Mouse (Mus musculus): ENCODE results near the gene Ndufa4.
"Not testable (repeated sequence)": the region's sequence is repeated elsewhere in the genome, so short reads cannot be mapped to it uniquely, and the experiment has no call there.

The Ndufa4 gene

DNA sequence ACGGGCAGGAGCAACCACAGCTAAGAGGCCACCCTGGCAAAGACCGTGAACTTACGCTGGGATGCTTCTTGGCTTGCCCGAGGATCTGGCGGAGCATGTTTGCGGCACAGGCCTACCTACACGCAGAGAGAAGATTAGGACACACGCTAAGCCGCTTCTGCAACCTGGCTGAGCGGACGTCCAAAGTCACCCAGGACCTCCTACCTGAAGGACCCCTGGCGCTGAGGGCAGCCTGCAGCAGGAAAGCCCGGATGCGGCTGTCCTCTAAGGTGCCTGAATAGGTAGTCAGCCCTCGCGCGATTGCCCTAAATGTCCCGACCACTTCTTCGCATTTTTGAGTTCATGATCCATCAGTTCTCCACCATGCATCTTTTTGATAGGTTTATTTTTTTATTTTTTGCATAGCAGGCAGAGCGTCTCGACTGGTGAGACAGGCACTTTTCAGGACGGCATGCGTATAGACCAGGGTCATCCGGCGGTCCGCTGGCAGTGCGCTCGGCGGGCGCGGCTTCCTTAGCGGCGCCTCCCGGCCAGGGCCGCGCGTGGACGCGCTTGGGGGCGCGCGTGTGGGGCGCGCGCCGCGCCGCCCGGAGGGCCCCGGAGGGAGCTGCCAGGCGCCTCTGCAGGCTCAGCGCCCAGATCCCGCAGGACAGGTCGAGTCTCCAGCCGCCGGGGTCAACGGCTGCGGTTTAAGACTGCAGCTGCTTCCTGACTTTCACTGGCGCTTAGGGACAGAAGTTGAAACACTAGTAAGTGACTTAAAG, at the start of gene Ndufa4, which contains the start of gene Phf14:
Gene Ndufa4, minus strand, starts transcription at position 229 of the 764 bp plus-strand sequence.
Gene Phf14, plus strand, starts transcription at position 541 of the 764 bp plus-strand sequence.
- DNase-seq (ENCODE audit: low read depth, low spot score), result peak; percentile 96

DNA sequence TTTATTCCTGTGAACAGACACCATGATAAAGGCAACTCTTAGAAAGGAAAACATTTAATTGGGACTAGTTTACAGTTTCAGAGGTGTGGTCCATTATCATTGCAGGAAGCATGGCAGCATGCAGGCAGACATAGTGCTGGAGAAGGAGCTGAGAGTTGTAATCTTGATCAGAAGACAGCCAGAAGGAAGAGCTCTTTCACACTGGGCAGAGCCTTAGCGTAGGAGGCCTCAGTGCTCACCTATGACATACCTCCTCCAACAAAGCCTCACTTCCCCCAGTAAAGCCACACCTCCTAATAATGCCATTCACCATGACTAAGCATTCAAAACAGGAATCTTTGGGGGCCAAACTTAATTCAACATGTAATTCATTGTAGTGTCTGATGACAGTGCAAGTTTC, 40.8 kb upstream of the Ndufa4 start:
- DNase-seq (ENCODE audit: low read depth, low spot score), result no peak

DNA sequence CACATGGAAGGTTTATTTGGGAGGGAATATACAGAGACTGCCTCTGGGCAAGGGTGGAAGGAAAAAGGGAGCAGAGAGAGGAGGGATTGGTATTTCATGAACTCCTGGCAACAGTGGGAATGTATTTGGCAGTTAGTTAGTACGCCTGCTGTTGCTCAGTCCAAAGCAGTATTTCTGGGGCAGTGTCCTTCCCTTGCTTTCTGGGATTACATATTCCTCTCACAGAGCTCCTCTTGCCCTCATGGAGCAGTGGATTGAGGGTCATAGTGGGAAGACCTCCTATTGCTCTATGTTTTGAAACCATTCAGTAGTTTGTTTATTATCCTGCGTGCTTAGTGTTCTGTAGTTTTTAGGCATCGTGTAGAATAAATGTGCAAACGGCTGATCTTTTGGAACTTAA, 34.8 kb upstream of the Ndufa4 start:
- DNase-seq (ENCODE audit: low read depth, low spot score), result no peak

DNA sequence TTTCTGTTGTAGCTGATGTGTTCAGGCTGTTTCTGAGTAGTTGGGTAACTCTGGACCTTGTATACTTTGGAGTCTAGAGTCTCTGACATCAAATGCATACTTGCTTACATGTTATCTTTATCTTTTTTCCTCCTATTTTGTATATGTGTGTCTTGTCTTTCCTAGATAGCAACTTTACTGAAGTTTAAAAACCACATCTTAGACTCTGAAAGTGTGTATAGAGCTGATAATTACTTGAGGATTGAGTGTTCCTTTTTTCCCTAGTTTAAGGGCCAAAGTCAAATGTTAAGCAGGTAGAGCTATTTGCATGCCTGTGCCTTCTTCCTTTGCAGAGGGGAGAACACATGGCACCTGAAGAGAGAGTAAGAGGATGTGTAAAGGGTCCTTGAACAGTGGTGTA, 33.6 kb upstream of the Ndufa4 start:
- no peak for DNase-seq (ENCODE audit: low read depth, low spot score)

DNA sequence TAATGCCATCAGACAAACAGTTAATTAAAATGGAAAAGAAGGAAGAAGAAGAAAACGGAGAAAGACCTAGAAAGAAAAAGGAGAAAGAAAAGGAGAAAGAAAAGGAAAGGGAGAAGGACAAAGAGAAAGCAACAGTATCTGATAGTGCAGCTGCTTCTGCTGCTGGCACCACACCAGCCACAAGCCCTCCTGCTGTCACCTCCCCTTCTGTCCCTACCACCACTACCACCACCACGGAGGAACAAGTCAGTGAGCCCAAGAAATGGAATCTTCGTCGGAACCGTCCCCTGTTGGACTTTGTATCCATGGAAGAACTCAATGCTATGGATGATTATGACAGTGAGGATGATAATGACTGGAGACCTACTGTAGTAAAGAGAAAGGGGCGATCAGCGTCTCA, 26.1 kb upstream of the Ndufa4 start:
- DNase-seq (ENCODE audit: low read depth, low spot score), result no peak

DNA sequence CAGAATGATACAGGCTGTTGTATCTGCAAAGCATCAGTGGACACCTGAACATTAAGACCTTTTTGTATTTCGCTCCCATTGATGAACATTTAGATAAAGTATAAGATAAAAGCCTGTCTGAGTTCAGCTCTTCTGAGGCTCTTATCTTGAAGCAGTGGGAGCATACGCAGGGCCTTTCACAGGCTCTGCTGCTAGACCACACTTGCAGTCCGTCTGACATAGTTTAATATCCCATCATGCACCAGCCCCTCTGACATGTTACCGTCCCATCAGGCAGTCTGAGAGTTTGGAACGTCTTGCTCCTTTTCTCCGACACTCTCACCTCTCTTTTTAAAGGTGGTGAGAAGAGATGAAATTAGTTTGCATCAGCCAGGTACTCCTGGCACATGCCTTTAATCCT, 20.2 kb upstream of the Ndufa4 start:
- DNase-seq (ENCODE audit: low read depth, low spot score), result no peak

DNA sequence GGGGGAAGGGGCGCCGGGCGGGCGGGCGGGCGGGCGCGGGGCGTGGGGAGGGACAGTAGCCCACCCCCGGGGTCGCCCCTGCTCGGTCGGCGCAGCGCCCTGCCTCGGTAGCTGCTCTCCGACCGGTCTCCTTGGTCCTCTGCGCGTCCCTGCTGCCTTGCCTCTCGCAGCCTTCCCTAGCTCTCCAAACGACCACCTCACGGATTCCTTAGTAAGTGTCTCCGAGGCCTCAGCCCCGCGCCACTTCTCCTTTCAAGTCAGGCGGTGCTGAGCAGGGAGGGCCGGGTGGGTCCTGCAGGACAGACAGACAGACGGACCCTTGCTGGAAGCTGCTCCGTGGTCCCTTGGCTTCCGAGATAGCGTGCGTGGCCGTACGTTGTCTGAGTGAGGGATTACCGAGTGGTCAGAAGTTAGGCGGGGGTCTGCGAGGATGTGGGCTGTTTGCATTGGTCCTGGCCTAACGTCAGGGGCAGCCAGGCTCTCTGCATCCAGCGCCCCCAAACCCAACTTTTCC, 18.8 kb upstream of the Ndufa4 start:
- DNase-seq (ENCODE audit: low read depth, low spot score), result peak; percentile 54

DNA sequence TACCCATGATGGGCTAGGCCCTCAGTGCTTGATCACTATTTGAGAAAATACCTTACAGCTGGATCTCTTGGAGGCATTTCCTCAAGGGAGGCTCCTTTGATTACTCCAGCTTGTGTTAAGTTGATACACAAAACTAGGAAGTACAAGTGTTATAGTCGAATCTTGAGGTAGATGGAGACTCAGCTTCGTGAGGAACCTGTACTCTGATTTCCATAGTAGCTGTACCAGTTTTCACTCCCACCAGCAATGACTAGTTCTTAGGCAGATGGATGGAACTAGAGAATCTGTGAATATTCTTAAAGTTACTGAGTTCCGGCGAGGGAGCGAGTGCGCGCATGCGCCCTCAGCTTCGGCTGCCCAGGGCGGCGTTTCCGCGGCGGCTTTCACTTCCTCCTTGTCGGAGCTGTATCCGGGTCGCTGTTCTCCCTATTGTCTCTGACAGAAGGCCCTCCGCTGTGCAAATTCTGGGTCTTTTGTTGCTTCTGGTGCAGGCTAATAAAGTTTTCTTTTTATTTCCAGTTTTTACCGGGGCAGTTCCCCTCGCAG, 18.3 kb upstream of the Ndufa4 start:
- DNase-seq (ENCODE audit: low read depth, low spot score), result peak; percentile 94

DNA sequence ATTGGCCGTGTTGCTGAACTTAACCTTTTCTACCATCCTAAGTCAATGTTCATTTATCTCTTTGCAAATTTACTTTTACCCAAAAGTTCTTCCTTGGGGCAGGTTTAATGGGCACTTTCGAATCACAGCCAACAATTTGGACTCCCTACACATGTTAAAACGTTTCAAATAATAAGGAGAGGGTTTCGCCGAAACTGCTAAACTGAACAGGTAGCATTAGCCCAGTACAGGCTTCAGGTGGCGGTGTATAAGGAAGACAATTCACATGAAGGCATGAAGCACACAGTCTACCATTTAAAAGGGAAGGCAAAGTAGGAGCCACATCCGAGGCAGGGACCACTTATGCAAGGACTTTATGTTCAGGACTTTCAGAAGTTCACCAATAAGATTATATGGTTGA, 873 bp upstream of the Ndufa4 start:
- DNase-seq (ENCODE audit: low read depth, low spot score), result no peak

DNA sequence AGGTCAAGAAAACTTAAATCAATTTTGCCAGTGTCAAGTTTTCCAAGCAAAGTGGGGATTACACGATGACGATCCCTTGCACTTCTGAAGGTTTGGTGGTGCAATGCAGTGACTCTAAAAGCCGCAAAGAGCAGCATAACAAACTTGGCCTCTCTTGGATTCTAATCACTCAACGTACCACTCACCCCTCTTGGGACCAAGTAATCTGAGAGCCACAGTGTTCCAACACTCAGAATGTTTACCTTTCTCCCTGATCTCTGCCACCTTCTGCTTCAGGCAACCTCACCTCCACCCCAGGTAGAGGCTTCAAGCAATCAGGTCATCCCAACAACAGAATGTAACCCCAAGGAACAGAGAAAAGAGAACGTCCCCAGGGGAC, 418 bp downstream of the Ndufa4 start:
- peak; percentile 77 for DNase-seq (ENCODE audit: low read depth, low spot score)

DNA sequence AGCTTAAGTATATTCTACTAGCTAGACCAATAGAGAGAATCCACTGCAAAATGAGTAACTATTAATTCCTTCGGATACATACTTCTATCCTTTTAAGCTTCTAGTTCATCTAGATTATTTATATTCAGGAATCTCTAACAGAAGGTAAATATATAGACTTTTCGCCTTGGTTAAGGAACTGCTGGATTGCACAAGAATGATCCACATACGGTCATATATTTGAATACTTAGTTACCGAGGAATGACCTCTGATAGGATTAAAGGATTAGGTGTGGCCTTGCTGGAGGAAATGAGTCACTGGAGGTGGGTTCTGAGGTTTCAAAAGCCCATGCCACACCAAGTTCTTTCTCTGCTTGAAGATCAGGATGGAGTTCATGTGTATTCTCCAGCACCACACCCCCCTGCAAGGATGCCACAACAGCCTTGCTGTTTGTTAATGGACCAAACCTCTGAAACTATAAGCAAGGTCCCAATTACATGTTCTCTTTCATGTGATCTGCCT, 6.4 kb downstream of the Ndufa4 start:
- peak; percentile 40 for DNase-seq (ENCODE audit: low read depth, low spot score)

DNA sequence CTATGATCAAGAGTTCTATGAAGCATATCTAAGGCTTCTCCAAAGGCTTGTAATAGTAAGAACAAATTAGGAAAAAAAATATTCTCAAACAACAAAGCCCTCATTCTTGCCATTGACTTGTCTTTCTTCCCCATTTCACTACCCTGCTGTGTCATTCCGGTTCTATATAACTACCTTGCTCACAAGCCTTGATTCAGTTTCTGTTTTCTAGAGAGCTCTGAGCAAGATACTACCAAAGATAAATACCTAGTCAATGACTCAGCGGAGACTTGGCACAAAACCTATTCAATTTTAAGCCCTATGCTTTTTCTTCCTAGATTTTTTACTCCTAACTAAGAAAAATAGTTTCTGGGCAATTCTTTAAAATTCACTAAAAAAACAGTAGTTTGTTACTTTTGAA, 31.9 kb downstream of the Ndufa4 start:
- DNase-seq (ENCODE audit: low read depth, low spot score), result not testable (repeated sequence)
